8 mouse cellular contexts compared by ENCODE assay signal in the genomic region with DNA sequence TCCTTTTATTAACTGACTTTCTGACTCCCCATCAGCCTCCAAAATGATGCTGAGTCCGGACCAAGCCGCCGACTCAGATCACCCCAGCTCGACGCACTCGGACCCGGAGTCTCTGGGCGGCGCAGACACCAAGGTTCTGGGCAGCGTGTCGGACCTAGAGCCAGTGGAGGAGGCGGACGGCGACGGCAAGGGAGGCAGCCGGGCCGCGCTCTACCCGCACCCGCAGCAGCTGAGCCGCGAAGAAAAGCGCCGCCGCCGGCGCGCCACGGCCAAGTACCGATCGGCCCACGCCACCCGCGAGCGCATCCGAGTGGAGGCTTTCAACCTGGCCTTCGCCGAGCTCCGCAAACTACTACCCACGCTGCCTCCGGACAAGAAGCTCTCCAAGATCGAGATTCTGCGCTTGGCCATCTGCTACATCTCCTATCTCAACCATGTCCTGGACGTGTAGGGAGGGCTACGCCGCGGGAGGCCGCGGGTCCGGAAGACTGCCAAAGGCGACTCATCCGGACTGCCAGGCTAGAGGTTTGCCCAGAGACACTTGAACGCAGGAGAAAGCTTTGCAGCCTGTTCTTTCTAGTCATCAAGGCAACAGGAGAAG. TPM values are rescaled to one million over a fixed set of nuclear protein-coding genes. Genes with fewer than 3 reads are reported as not detected.
A peak's percentile ranks its signal among the peaks of the same experiment; 100 is the strongest.
DNase-seq lines count a peak whose midpoint lies in the region; ATAC-seq and TF ChIP-seq lines count a peak whose summit lies in the region.

No protein-coding gene starts in this region.

- peak overlapping the region; percentile 92 for H3K9ac ChIP-seq in hindbrain, embryonic 11.5 days (ENCODE audit: low read depth, low read length)
- H3K9ac ChIP-seq in liver, embryonic 12.5 days: no peak overlapping the region

- H3K27ac ChIP-seq in hindbrain, embryonic 11.5 days (ENCODE audit: low read depth, low read length): peak overlapping the region; percentile 99
- no peak overlapping the region for H3K27ac ChIP-seq in liver, embryonic 12.5 days
- no peak overlapping the region for H3K27ac ChIP-seq in thymus, adult 2 months (ENCODE audit: control insufficient read depth, insufficient read depth, low read length)

- peaks cover 74% of the 10 kb centered on the region for H3K27me3 ChIP-seq in E14TG2a.4 (ENCODE audit: insufficient read depth, low read length)
- H3K27me3 ChIP-seq in hindbrain, embryonic 11.5 days (ENCODE audit: control insufficient read depth, insufficient read depth, low read length): peaks cover 23% of the 10 kb centered on the region
- peaks cover 91% of the 10 kb centered on the region for H3K27me3 ChIP-seq in liver, embryonic 12.5 days (replicated peaks)
- H3K27me3 ChIP-seq in thymus, adult 2 months (ENCODE audit: control insufficient read depth, insufficient read depth, low read length): peaks cover 13% of the 10 kb centered on the region; the same call in 1 of the 2 replicates

- no peak for TF ChIP-seq POLR2A in thymus, adult 2 months (IDR thresholded peaks at IDR 0.05; ENCODE audit: control insufficient read depth, extremely low read depth, insufficient read depth, low read length, poor library complexity)

- under 1% methylated on average over 53 of the region's 53 CpGs for WGBS in hindbrain, embryonic 11.5 days
- WGBS in liver, embryonic 12.5 days (ENCODE audit: insufficient replicate concordance): under 1% methylated on average over 53 of the region's 53 CpGs
- 4% methylated on average over 53 of the region's 53 CpGs for WGBS in thymus, adult 2 months

- H3K4me3 ChIP-seq in E14TG2a.4 (replicated peaks; ENCODE audit: low read length): peak overlapping the region; percentile 70
- H3K4me3 ChIP-seq in hindbrain, embryonic 11.5 days (ENCODE audit: low read depth, low read length): peak overlapping the region; percentile 57
- H3K4me3 ChIP-seq in liver, embryonic 12.5 days: peak overlapping the region; percentile 17
- no peak overlapping the region for H3K4me3 ChIP-seq in thymus, adult 2 months (ENCODE audit: control insufficient read depth, insufficient read depth, low read length)

- H3K9me3 ChIP-seq in E14TG2a.4 (ENCODE audit: low read length): 0 out of 2 replicates have a peak, but pooled peaks cover 2% of the 10 kb centered on the region
- H3K9me3 ChIP-seq in hindbrain, embryonic 11.5 days (ENCODE audit: control insufficient read depth, low read length): no peaks in the 10 kb centered on the region
- no peaks in the 10 kb centered on the region for H3K9me3 ChIP-seq in liver, embryonic 12.5 days (replicated peaks)

- peak overlapping the region; percentile 59 for H3K4me2 ChIP-seq in hindbrain, embryonic 11.5 days (replicated peaks; ENCODE audit: low read depth, low read length)
- peak overlapping the region; percentile 48 for H3K4me2 ChIP-seq in liver, embryonic 12.5 days

- peaks cover 23% of the 10 kb centered on the region for H3K4me1 ChIP-seq in E14TG2a.4 (replicated peaks; ENCODE audit: low read depth, low read length)
- no peaks in the 10 kb centered on the region; the same call in 1 of the 2 replicates for H3K4me1 ChIP-seq in hindbrain, embryonic 11.5 days (replicated peaks; ENCODE audit: control insufficient read depth, insufficient read depth, low read length)
- peaks cover 15% of the 10 kb centered on the region; the same call in 1 of the 2 replicates for H3K4me1 ChIP-seq in liver, embryonic 12.5 days
- no peaks in the 10 kb centered on the region for H3K4me1 ChIP-seq in thymus, adult 2 months (replicated peaks; ENCODE audit: control insufficient read depth, insufficient read depth, low read length)

- no peak for TF ChIP-seq CTCF in E14TG2a.4 (conservative IDR thresholded peaks at IDR 0.05; ENCODE audit: low read length)
- no peak for TF ChIP-seq CTCF in thymus, adult 2 months (IDR thresholded peaks at IDR 0.05; ENCODE audit: borderline replicate concordance, control insufficient read depth, extremely low read depth, insufficient read depth, low read length, poor library complexity)

- ATAC-seq in hindbrain, embryonic 11.5 days (ENCODE audit: low FRiP score): no peak
- ATAC-seq in liver, embryonic 12.5 days: no peak

- DNase-seq in gastrocnemius, postnatal 10 days: peak; percentile 15
- no peak for DNase-seq in gastrocnemius, postnatal 36 days
- DNase-seq in cerebellum, postnatal 14 days: peak; percentile 99
- DNase-seq in hindbrain, embryonic 11.5 days (ENCODE audit: low spot score): peak; percentile 75
- DNase-seq in right cerebral cortex, postnatal 25 days: peak; percentile 51
- no peak for DNase-seq in thymus, adult 2 months

- intact Hi-C loops in gastrocnemius, postnatal 36 days (cut with DNase I): no loop called here

- H3K36me3 ChIP-seq in E14TG2a.4 (ENCODE audit: insufficient read depth, low read length): no peaks in the 10 kb centered on the region
- no peaks in the 10 kb centered on the region for H3K36me3 ChIP-seq in hindbrain, embryonic 11.5 days (ENCODE audit: control insufficient read depth, insufficient read depth, low read length)
- H3K36me3 ChIP-seq in liver, embryonic 12.5 days: no peaks in the 10 kb centered on the region
- no peaks in the 10 kb centered on the region for H3K36me3 ChIP-seq in thymus, adult 2 months (ENCODE audit: control insufficient read depth, insufficient read depth, low read length)

RNA-seq across cellular contexts. Expression of a gene that starts 2.8 kb away (rescaled TPM):
- total RNA-seq in gastrocnemius, postnatal 10 days (2021): not detected
- total RNA-seq in gastrocnemius, postnatal 36 days (2021): not detected
- 173 and 196 TPM in 2 replicates for polyA plus RNA-seq in hindbrain, embryonic 11.5 days (2014; fragmentation: Nextera tagmentation; extraction: Ambion mirVana)
- polyA plus RNA-seq in liver, embryonic 12.5 days (2016; fragmentation: Nextera tagmentation; extraction: Ambion mirVana): not detected in 2 replicates
- polyA plus RNA-seq in thymus, adult 2 months (2012; rRNA removed): 0.03 TPM in 1 of 2 replicates, not detected in the other

Comparison
In these comparisons a context has a peak if more than half of its experiments do, and no peak if none do; other contexts are left out.
1. DNase-seq: peak in gastrocnemius, postnatal 10 days (single experiment), cerebellum, postnatal 14 days (2 of 2), hindbrain, embryonic 11.5 days (single experiment) and right cerebral cortex, postnatal 25 days (single experiment); none in gastrocnemius, postnatal 36 days (0 of 2) and thymus, adult 2 months (single experiment).
2. RNA of a gene that starts 2.8 kb away (polyA plus RNA-seq): 173 to 196 TPM in hindbrain, embryonic 11.5 days; 0.03 TPM in thymus, adult 2 months and not detected in liver, embryonic 12.5 days; every median in the first group is over 100 times any median in the second.